Mouse (Mus musculus): ENCODE data around the gene Igfbp4.

The Igfbp4 gene

DNA sequence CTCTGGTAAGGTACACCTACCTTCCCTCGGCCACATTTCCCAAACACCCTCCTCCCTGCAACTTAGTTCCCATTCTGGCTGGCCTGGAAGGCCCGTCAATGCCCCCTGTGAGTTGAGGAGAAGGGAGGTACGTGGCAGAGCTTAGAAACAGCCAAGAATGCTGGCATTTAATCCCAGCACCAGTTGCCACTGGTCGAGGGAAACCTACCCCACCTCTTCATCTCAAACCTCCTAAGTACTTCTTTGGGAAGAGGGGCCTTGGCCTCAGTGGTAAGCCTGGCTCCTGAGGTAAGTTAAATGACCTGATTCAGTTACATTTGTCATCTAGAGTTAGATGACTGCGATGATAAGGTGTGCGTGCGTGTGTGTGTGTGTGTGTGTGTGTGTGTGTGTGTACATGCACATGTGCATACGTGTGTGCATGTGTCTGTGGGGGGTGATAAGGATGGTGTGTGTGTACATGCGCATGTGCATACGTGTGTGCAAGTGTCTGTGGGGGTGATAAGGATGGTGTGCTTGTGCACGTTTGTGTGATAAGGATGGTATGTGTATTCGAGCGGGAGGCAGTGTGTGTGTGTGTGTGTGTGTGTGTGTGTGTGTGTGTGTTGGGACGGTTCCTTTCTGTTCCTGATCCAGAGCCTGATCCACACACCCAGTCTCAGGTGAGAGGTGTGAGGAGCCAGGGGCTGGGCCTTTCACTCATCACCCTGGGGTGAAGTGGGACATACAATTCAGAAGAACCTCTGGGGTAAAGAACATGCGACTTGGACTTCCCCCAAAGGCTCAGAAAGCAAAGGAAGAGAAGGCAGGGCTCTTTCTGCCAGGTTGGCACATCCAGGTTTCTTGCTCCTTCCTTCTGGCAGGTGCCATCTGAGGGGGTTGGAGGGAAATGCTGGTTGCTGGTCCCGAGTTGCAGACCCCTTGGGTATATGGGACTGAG is 1.1 kb downstream of the Igfbp4 start:
- no peak for DNase-seq (ENCODE audit: low spot score)

- DNase-seq (ENCODE audit: low spot score) = no peak
Measured at GRCm38 (mm10) chr11:99042834-99043431, 1.9 kb downstream of the Igfbp4 start.

- no peak for DNase-seq (ENCODE audit: low spot score)
Measured at GRCm38 (mm10) chr11:99043632-99044031, 2.6 kb downstream of the Igfbp4 start.

- no peak for DNase-seq (ENCODE audit: low spot score)
Measured at GRCm38 (mm10) chr11:99044306-99044705, 3.3 kb downstream of the Igfbp4 start.

GRCm38 (mm10) chr11:99045159-99045889 is 4.3 kb downstream of the Igfbp4 start:
- DNase-seq (ENCODE audit: low spot score) = no peak

DNA sequence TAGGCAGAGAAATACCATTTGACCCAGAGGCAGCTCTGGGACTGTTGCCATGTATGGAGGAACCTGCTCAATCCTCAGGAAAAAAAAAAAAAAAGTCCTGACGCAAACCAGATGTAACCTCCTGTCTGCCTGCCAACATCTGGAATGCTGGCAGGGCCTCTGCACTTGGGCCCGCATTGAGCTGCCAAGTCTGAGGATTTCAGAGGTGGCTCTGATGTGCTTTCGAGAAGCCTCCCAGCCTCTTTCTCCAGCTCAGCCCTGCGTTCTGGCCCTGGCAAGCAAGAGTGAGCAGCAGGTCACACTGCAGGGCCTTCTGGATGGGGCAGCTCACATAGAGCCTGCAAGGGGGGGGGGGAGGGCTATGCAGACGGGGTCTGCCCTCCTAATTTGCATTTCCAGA is 6.1 kb downstream of the Igfbp4 start:
- no peak for DNase-seq (ENCODE audit: low spot score)

DNA sequence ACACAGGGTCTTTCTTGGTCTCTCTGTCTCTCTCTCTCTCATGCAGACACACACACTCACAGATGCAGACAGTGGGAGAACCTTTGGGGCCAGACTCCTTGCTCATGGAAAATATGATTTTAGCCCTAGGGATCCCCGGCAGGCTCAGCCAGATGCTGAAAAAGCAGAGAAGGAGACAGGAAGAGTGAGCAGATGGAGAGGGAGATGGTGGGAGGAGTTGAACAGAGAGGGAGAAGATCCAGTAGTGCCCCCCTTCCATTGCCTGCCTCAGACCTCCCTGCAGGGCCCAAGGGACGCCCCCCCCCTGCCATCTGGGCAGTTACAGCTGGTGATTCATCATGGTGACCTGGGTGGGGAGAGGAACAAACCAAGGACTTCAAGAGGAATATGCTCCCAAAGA is 6.6 kb downstream of the Igfbp4 start:
- DNase-seq (ENCODE audit: low spot score) = no peak

DNA sequence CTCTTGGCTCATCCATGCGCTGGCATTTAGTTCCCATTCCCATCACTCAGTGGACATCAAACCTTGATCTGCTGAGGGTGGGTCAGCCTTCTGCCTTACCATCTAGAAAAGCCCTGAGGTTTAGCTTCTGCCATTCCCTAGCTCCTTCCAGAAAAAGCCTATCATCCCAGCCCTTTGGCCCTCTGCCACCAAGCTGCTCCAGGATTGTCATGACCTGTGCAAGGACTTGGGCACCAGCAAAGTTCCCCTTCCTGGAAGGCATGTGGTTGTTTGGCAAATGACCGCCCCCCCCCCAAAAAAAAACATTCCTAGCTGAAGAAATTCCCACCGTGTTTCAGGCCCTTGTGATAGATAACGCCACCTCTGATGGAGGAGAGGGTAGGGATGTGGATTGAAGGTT is 14.1 kb downstream of the Igfbp4 start:
- no peak for DNase-seq (ENCODE audit: low spot score)

DNA sequence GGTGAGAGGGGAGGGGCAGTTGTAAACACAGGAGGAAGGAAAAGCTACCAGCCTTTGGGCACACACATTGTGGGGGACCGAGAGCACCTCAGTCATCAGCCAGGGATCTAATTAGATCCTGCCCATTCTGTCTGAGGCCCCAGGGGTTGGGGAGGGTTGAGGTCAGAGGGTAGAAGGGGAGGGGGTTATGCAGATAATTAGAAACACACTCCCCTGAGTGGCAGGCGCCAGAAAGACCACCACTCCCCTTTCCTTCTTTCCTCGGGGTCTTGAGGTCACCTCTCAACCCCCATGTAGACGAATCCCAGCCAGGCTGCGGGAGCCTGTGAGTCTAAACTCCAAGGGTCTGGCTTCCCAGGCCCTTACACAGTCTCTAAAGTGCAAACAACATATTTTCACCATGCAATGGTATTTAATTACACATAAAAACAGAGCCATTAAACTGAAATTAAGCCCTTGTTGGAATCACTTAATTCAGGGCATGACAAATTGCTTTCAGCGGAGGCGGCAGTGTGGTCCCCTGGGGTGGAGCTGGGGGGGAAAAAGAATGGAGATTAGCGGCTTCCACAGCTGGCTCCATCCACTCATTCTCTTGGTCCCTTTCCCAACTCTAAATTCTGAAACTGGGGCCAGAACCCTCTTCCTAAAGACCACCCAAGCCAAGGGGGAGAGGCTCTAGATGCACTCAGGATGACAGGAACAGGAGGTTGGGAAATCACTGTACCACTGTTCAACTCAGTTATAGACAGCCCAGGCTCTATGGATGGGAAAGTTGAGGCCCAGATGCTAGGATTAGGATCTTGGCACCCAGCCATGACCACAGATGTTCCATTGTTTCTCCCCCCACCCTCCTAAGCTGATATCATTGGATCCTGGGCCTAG is 14.8 kb downstream of the Igfbp4 start:
- no peak for DNase-seq (ENCODE audit: low spot score)

DNA sequence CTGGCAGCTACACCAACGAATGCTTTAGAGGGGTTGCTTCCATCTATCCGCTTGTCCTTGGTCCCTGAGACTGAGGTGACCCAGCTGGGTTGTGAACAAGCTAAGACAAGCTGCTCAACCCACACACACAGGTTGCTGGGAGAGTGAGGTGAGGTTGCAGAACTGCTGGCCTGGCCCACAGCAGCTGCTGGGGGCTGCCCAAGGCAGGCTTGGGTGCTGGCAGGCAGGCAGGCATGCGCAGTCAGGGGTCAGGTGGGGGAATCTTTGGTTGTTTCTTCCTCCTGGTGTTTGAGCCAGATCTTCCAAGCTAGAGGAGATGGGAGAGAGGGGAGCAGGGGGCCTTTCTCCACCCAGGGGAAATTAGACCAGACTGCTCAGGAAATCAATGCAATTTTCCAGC is 19.4 kb downstream of the Igfbp4 start:
- DNase-seq (ENCODE audit: low spot score) = no peak

GRCm38 (mm10) chr11:99062661-99063060 is 21.6 kb downstream of the Igfbp4 start:
- no peak for DNase-seq (ENCODE audit: low spot score)

DNA sequence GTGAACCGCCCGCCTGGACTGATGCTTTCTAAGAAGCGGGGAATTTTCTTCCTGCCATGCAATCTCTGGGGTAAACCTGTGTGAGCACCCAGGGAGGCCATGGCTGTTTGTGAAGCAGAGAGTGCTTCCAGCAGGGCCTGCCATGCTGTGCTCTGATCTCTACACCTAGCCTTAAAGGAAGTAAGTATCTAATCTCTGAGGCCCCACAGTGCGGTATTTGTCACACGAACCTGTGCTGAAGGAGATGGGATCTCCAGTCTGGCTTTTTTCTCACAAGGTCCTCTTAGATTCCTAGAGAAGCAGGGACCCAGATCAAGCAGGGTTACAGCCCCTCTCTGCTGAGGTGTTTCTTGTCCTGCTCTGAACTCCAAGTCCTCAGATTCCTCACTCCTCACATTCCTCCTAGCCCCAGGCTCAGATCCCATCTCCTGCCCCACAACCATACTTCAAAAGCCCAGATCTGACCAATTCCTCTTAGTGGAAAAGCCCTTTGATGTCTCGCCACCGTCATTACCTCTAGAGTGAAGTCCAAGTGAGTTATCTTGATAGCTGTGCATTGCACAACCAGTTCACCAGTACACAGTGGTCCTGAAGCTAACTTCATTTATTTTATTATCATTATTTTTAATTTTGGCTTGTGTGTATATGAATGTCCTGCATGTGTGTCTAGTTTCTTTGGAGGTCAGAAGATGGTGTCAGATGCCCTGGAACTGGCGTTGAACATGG is 22.5 kb downstream of the Igfbp4 start:
- DNase-seq (ENCODE audit: low spot score) = no peak

DNA sequence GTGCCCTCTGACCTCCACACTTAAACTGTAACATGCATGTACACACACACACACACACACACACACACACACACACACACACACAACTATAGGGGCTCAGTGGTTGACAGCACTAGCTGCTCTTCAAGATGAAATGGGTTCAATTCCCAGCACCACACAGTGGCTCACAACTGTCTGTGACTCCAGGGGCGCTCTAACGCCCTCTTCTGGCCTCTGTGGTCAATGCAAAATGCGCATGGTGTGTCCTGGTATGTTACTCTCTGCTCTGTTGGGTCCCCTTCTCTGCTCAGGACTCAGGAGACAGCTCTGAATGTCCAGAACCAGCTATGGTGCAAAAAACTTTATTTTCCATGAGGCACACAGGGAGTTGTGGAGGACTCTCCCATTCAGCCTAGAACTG is 24.3 kb downstream of the Igfbp4 start:
- DNase-seq (ENCODE audit: low spot score) = no peak

- DNase-seq (ENCODE audit: low spot score) = peak; percentile 88
Measured at GRCm38 (mm10) chr11:99065979-99066378, 24.9 kb downstream of the Igfbp4 start.

GRCm38 (mm10) chr11:99067591-99067990 is 26.5 kb downstream of the Igfbp4 start:
- DNase-seq (ENCODE audit: low spot score) = no peak

DNA sequence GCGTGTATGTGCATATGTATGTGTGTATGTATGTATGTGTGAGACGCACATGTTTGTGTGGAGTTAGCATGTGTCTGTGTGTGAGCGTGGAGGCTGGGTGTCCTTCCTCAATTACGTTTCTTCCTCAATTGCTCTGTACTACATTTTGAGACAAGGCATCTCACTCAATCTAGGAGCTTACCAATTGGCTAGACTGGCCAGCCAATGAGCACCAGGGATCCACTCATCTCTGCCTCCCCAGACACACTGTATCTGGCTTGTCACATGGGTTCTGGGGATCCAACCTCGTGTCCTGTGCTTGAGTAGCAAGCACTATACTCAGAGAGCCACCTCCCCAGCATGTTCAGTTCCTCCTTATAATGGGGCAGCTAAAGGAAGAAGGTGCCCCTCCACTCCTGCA is 27.4 kb downstream of the Igfbp4 start:
- no peak for DNase-seq (ENCODE audit: low spot score)

- DNase-seq (ENCODE audit: low spot score) = no peak
Measured at GRCm38 (mm10) chr11:99071866-99072265, 30.8 kb downstream of the Igfbp4 start.

- no peak for DNase-seq (ENCODE audit: low spot score)
Measured at GRCm38 (mm10) chr11:99073781-99074180, 32.7 kb downstream of the Igfbp4 start.

DNA sequence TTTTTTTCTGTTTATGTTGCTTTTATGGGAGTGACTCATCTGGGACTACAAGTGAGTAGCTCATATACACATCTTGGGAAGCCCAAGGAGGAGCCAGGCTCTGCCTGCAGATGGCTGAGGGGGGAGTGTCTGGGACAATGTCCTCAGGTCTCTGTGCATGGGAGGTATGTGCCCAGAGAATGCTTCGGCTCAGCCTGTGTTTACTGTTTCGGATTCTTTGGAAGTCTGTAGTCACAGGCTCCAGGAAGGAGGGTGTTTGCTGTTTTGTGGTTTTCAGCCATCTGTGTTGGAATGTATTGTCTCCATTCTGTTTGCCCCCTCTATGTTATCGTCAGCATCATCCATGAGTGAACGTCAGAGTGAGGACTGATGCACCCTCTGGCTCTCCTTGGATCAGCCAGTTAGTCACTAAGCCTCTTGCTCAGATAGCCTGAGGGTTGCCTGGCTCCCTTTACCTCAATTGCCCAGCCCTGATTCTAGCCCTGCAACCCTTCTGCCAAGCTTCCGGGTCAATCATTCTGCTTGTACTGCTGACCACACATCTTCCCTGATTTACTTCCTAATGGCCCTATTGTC is 35.8 kb downstream of the Igfbp4 start:
- no peak for DNase-seq (ENCODE audit: low spot score)

- DNase-seq (ENCODE audit: low spot score) = no peak
Measured at GRCm38 (mm10) chr11:99077869-99078268, 36.8 kb downstream of the Igfbp4 start.
